Mouse (Mus musculus) kidney, embryonic 16.5 days (tissue): ENCODE data around the gene Ryr1. TPM values are rescaled to one million over a fixed set of nuclear protein-coding genes. Genes with fewer than 3 reads are reported as not detected.

ENCODE experiments used
- ATAC-seq: fragments of 200-750 bp; cut with Nextera tagmentation; 2 replicates; pipeline ENCODE4 v1.8.0; 2017; ENCODE audit warnings: moderate TSS enrichment; ENCODE audit not compliant: low FRiP score, low TSS enrichment
- H3K27ac ChIP-seq: fragments of 300-500 bp; sonication (generic); 2 replicates; pipeline ENCODE4 v1.5.1; 2014; ENCODE audit warnings: low read length
- H3K27me3 ChIP-seq: fragments of 300-500 bp; sonication (generic); 2 replicates; pipeline ENCODE4 v1.6.1; 2014; ENCODE audit warnings: low read length, control low read depth, mixed read lengths; ENCODE audit not compliant: insufficient read depth
- H3K36me3 ChIP-seq: fragments of 300-500 bp; sonication (generic); 2 replicates; pipeline ENCODE4 v1.6.1; 2014; ENCODE audit warnings: low read length, control low read depth, mixed read lengths; ENCODE audit not compliant: insufficient read depth
- H3K4me1 ChIP-seq: fragments of 300-500 bp; sonication (generic); 2 replicates; pipeline ENCODE4 v1.6.1; 2014; ENCODE audit warnings: low read length, control low read depth, mixed read lengths; ENCODE audit not compliant: insufficient read depth
- H3K4me2 ChIP-seq: fragments of 300-500 bp; sonication (generic); replicated peaks from 2 replicates; pipeline ENCODE4 v1.6.1; 2014; ENCODE audit warnings: low read depth, low read length
- H3K4me3 ChIP-seq: fragments of 300-500 bp; sonication (generic); 2 replicates; pipeline ENCODE4 v1.5.1; 2014; ENCODE audit warnings: mild to moderate bottlenecking, low read length
- H3K9ac ChIP-seq: fragments of 300-500 bp; sonication (generic); replicated peaks from 2 replicates; pipeline ENCODE4 v1.6.1; 2014; ENCODE audit warnings: low read length
- H3K9me3 ChIP-seq: fragments of 300-500 bp; sonication (generic); 2 replicates; pipeline ENCODE4 v1.6.1; 2016; ENCODE audit warnings: low read length, control low read depth
- whole genome bisulfite sequencing: fragments of 180-500 bp; shearing (Covaris S2); extraction: QIAGEN DNeasy Blood & Tissue Kit; methylation state at CpG from one replicate; pipeline ENCODE4 v1.1.7; 2014; 5-methylcytosine and 5-hydroxymethylcytosine counted together
- microRNA counts: library from miRNA; unstranded; fragments of <30 nt; microRNA quantifications from one replicate; lab custom pipeline; 2016
- microRNA-seq: library from miRNA; unstranded; fragments of <30 nt; microRNA quantifications from one replicate; pipeline ENCODE4, GENCODE M21; 2016
- polyA plus RNA-seq: library from polyadenylated mRNA; unstranded; fragments of >200 nt; fragmentation: Nextera tagmentation; extraction: Ambion mirVana; gene quantifications from 2 replicates; pipeline ENCODE4 v1.2.1, GENCODE M21; 2015

Ryr1 gene
- polyA plus RNA-seq, 1 experiment from 2014 or later = 0.97 TPM

DNA sequence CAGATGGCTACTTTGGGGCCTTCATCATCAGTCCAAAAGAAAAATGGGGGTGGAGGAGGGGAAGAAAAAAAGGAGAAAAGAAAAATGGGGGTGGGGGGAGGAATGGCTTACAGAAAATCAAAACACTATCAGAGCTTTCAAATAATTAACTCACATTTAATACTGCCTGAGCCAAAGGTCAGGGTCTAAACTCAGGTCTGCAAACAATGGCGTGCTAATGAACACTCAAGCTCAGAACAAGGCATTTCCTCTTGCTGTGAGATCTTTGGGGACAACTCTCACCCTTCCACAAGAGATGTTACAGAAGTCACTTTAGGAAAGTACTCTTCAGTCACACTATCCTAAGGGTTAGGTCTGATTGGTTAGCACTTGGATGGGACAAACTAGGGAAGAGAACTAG lies 166.2 kb downstream of the Ryr1 start:
- 11% methylated on average over 1 of the region's 1 CpGs for WGBS
- peak overlapping the region; percentile 25; the same call in 1 of the 2 replicates for H3K9ac ChIP-seq

DNA sequence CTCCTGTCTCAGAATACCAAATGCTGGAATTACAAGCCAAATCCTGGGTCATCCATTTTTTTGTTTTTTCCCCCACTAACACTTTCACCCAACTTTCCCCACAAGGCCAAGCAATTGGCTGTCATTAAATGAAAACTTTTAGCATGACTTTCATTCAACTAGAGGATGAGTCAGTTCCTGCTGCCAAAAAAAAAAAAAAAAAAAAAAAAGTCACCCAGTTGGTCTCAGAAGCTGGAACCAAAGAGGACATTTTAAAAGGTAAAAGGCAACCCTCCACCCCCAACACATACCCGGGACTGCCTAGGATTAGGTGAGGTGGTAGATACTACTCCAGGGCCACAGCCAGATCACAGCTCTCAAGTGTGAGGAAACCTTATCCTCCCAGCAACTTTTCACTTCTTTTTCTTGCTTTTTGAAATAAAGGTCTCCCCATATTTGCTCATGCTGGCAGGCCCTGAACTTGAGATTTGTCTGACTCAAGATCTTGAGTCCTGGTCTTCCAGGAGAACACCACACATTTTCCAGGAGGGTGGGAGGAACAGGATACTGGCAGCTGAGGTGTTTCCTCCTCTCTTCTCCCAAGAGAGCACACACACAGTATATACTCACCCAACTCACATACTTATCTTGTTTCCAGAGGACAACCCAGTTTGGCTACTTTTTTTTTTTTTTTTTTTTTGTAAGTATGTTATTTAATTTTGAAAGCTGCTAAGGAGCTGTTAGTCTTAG lies 166.8 kb downstream of the Ryr1 start:
- Histone ChIP-seq H3K4me2 (peak overlapping the region; percentile 64; the same call in 1 of the 2 replicates), H3K9ac (no peak overlapping the region), H3K36me3 (no peaks in the 10 kb centered on the region), H3K27me3 (no peaks in the 10 kb centered on the region), H3K4me3 (no peak overlapping the region), H3K27ac (peak overlapping the region; percentile 35; the same call in 1 of the 2 replicates), H3K9me3 (no peaks in the 10 kb centered on the region), H3K4me1 (peaks cover 74% of the 10 kb centered on the region)
- ATAC-seq = no peak
- 41% methylated on average over 1 of the region's 1 CpGs for WGBS

More for the DNA sequence above, 166.2 kb downstream of the Ryr1 start:
- Histone ChIP-seq H3K27ac (peak overlapping the region; percentile 77), H3K4me2 (peak overlapping the region; percentile 64), H3K4me1 (peaks cover 73% of the 10 kb centered on the region), H3K36me3 (no peaks in the 10 kb centered on the region), H3K27me3 (no peaks in the 10 kb centered on the region), H3K9me3 (no peaks in the 10 kb centered on the region), H3K4me3 (peak overlapping the region; percentile 98)
- no peak for ATAC-seq

DNA sequence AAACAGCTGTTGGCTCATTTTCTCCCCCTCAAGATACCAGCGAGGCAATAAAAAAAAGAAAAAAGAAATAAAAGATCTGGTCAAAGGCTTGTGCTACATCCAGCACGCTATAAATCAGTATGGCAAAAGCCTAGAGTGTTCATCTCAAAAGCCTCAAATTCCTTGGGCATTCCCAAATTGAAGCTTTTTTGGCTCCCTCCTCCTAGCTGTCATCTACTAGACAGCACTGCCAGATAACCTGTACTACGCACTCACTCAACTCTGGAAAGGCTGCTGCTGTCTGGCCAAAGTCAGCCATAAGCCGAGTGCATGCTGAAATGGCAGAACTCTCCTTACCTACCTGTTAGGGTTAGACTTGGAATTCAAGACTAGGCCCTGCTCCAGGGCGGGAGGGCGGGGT lies 167.7 kb downstream of the Ryr1 start:
- H3K9ac ChIP-seq = no peak overlapping the region
- 0 out of 2 replicates have a peak overlapping the region, but pooled peaks have one; percentile 16 for H3K27ac ChIP-seq
- H3K4me3 ChIP-seq = no peak overlapping the region
- WGBS = 61% methylated on average over 6 of the region's 6 CpGs
- H3K4me1 ChIP-seq = peaks cover 81% of the 10 kb centered on the region
- no peak for ATAC-seq
- H3K27me3 ChIP-seq = no peaks in the 10 kb centered on the region
- H3K9me3 ChIP-seq = no peaks in the 10 kb centered on the region
- H3K36me3 ChIP-seq = no peaks in the 10 kb centered on the region
- H3K4me2 ChIP-seq = no peak overlapping the region

DNA sequence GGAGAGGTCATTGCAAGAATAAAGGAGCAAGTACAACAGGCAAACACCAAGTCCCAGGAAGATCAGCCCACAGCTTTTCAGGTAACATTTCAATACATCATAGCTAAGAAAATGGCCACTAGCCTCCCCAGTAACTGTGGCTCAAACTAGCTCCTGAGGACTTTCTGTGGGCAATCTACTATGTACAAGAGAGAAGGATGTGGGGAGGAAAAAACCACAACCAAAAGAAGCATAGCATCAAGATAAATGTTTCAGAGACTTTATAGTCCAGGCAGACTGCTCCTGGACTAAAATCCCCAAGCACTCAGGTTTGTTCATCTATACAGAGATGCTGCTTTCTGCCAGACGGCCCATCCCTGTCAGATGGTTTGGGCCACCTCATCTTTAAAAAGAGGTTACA lies 168.7 kb downstream of the Ryr1 start:
- no peak overlapping the region for H3K4me3 ChIP-seq

DNA sequence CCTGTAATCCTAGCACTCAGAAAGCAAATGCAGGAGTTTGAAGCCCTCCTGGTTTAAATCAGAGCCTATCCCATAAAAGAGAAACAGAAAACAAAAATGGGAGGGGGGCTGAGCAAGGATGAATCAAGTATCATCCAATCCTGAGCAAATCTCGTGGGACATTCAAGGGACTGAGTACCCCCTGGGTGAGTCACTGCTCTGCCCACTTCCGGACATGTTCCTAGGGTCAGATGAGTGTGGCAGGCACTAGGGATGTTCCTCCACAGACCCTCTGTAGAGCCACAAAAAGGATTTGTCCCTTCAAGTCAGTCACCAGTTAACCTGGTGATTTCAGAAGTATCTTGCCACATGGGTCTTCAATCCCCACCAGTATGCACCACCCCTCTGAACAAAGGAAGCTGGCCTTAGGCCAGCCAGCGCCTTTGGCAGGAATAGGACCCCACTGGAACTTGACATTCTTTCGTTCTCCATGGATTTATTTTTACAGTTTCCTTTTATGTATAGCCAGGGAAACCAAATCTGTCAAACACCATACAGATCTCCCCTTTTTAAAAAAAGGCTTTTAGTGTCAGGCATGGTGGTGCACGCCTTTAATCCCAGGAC lies 169.6 kb downstream of the Ryr1 start:
- no peaks in the 10 kb centered on the region for H3K27me3 ChIP-seq
- peak overlapping the region; percentile 39; the same call in 1 of the 2 replicates for H3K27ac ChIP-seq
- WGBS = 54% methylated on average over 5 of the region's 5 CpGs
- H3K9me3 ChIP-seq = no peaks in the 10 kb centered on the region
- H3K36me3 ChIP-seq = no peaks in the 10 kb centered on the region
- no peak overlapping the region for H3K9ac ChIP-seq
- H3K4me1 ChIP-seq = peaks cover 91% of the 10 kb centered on the region
- H3K4me3 ChIP-seq = no peak overlapping the region
- H3K4me2 ChIP-seq = no peak overlapping the region
- no peak for ATAC-seq

More for the DNA sequence above, 168.7 kb downstream of the Ryr1 start:
- H3K36me3 ChIP-seq = no peaks in the 10 kb centered on the region
- H3K27me3 ChIP-seq = no peaks in the 10 kb centered on the region
- no peak for ATAC-seq
- no peak overlapping the region for H3K4me2 ChIP-seq
- 89% methylated on average over 1 of the region's 1 CpGs for WGBS
- H3K9me3 ChIP-seq = no peaks in the 10 kb centered on the region
- H3K27ac ChIP-seq = no peak overlapping the region
- H3K4me1 ChIP-seq = peaks cover 91% of the 10 kb centered on the region
- H3K9ac ChIP-seq = no peak overlapping the region

DNA sequence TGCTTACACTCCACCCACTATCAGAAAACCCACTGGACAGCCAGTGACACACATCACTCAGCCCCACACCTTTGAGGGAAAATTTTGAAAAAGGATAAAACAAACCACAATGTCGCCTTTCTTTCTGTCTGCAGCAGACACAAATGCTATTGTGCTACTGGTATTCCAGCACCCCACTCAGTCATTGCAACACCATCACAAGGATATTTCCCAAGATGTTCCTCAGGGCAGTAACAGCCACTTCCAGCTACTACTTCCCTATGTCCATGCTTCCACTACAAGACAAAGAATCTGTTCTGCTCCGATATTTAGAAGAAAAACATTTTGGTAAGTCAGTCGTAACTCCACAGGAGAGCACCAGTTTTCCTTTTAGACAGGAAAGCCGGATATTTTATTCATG lies 170.2 kb downstream of the Ryr1 start:
- 82% methylated on average over 4 of the region's 4 CpGs for WGBS
- no peaks in the 10 kb centered on the region for H3K36me3 ChIP-seq
- no peaks in the 10 kb centered on the region for H3K9me3 ChIP-seq
- no peak overlapping the region for H3K9ac ChIP-seq
- no peak for ATAC-seq
- H3K4me3 ChIP-seq = no peak overlapping the region
- H3K4me1 ChIP-seq = peaks cover 91% of the 10 kb centered on the region
- no peak overlapping the region for H3K4me2 ChIP-seq
- peak overlapping the region; percentile 39; the same call in 1 of the 2 replicates for H3K27ac ChIP-seq
- H3K27me3 ChIP-seq = no peaks in the 10 kb centered on the region

DNA sequence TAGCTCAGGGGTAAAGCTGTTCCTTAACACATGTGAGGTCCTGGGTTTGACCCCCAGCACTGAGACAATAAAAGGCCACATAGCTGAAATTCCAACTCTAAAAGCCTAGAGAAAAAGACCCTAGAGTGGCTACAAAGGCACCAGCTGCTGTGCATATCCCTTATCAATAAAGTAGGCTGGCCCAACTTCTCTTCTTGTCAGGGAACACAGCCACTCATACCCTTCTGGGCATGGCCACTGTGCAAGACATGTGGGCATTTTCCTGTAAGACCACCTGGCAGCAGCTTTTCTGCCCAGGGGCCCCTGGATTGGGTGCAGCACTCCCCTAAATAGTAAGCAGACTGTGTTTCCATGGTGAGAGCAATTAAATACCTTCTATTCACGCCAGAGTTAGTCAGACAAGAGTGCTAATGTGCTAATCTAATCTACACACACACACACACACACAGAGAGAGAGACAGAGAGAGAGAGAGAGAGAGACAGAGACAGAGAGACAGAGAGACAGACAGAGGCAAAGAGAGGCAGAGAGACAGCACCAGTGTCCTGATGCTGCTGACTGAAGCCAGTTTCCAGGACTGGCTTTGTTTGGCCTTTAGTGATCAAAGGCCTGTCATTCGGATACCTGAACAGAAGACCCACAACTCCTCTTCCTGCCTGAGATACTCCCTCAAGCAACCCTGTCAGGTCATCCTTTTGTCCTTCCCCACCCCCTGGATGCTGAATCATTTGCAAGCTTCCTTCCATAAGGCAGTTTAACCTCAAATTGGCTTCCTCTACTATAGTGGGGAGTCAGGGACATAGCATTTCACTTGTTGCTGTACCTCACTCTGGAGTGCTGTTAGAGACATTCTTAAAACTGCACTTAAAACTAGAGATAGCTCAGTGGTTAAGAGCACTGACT lies 171.3 kb downstream of the Ryr1 start:
- Histone ChIP-seq H3K4me2 (peak overlapping the region; percentile 6; the same call in 1 of the 2 replicates), H3K27ac (peak overlapping the region; percentile 88), H3K27me3 (no peaks in the 10 kb centered on the region), H3K4me1 (peaks cover 91% of the 10 kb centered on the region), H3K9me3 (no peaks in the 10 kb centered on the region), H3K4me3 (no peak overlapping the region), H3K9ac (no peak overlapping the region; the same call in 1 of the 2 replicates), H3K36me3 (no peaks in the 10 kb centered on the region)
- WGBS = 11% methylated on average over 2 of the region's 2 CpGs
- 0 out of 2 replicates have a peak, but pooled peaks have one; percentile 14 for ATAC-seq

MicroRNAs encoded within 50 kb of the gene (microRNA counts, 519-probe panel; counts per million panel counts)
- 2,254 counts per million, percentile 57 among the panel's probes with 10 or more counts for microRNA mmu-miR-1963 (lab: Ali Mortazavi, UCI)

Small RNA genes within 50 kb of the gene (microRNA-seq; reads per million reads assigned to microRNA genes)
- gene Gm44408 (not detected), gene Mir1963 (not detected)

Other genes starting within 250 kb of the Ryr1 start
- 0.59 and 0.74 TPM in 2 replicates for gene Capn12, start 243.8 kb downstream of the Ryr1 start, polyA plus RNA-seq
- gene Actn4, start 162.8 kb downstream of the Ryr1 start, polyA plus RNA-seq = 360 and 374 TPM in 2 replicates
- 406 and 407 TPM in 2 replicates for gene Eif3k, start 143.3 kb downstream of the Ryr1 start, polyA plus RNA-seq
- 9.7 and 10.1 TPM in 2 replicates for gene Map4k1, start 143.1 kb downstream of the Ryr1 start, polyA plus RNA-seq
- 0.66 and 0.84 TPM in 2 replicates for gene Rasgrp4, start 9.7 kb upstream of the Ryr1 start, polyA plus RNA-seq
- 20.0 and 20.4 TPM in 2 replicates for gene Fam98c, start 31.1 kb upstream of the Ryr1 start, polyA plus RNA-seq
- 0.94 and 1.0 TPM in 2 replicates for gene Ggn, start 45.0 kb upstream of the Ryr1 start, polyA plus RNA-seq
- 3.4 and 4.6 TPM in 2 replicates for gene Spred3, start 45.2 kb upstream of the Ryr1 start, polyA plus RNA-seq
- 270 and 282 TPM in 2 replicates for gene Psmd8, start 55.5 kb upstream of the Ryr1 start, polyA plus RNA-seq
- gene Catsperg1, start 88.9 kb upstream of the Ryr1 start, polyA plus RNA-seq = 0.63 and 1.2 TPM in 2 replicates
- 1.5 and 1.7 TPM in 2 replicates for gene Kcnk6, start 107.3 kb upstream of the Ryr1 start, polyA plus RNA-seq
- 134 and 143 TPM in 2 replicates for gene Yif1b, start 113.2 kb upstream of the Ryr1 start, polyA plus RNA-seq
- gene 2200002D01Rik, start 123.3 kb upstream of the Ryr1 start, polyA plus RNA-seq = 7.5 and 8.5 TPM in 2 replicates
- 270 and 295 TPM in 2 replicates for gene Spint2, start 156.7 kb upstream of the Ryr1 start, polyA plus RNA-seq
- gene Ppp1r14a, start 164.1 kb upstream of the Ryr1 start, polyA plus RNA-seq = 19.6 and 25.1 TPM in 2 replicates
- 3.0 and 3.5 TPM in 2 replicates for gene Dpf1, start 178.8 kb upstream of the Ryr1 start, polyA plus RNA-seq